Mouse (Mus musculus) testis, postnatal 14 days (tissue): Measurements from ENCODE around the gene Kcnj6.
"Not testable (repeated sequence)": the region's sequence is repeated elsewhere in the genome, so short reads cannot be mapped to it uniquely, and the experiment has no call there.

Experiments
- DNase-seq: peaks from one replicate; pipeline ENCODE4 v3.0.0; 2021; ENCODE audit warnings: low spot score

The Kcnj6 gene

DNA sequence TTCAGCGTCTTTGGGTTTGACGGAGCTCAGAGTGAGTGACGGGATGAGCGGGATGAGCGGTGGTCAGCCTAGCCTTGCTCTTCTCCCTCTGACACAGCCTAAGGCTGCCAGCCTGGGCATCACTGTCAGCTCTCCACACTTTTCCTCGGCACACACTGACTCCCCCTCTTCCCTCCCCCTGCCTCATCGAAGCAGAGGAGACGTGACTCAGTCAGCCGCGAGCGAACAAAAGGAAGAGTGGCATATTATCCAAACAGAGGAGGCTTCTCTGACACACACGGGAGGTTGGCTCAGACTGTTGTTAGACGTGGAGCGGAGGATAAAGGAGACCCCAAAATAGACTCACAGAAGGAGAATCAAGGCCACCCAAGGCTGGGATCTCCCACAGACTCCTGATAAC, 147.1 kb downstream of the Kcnj6 start:
- DNase-seq = no peak

DNA sequence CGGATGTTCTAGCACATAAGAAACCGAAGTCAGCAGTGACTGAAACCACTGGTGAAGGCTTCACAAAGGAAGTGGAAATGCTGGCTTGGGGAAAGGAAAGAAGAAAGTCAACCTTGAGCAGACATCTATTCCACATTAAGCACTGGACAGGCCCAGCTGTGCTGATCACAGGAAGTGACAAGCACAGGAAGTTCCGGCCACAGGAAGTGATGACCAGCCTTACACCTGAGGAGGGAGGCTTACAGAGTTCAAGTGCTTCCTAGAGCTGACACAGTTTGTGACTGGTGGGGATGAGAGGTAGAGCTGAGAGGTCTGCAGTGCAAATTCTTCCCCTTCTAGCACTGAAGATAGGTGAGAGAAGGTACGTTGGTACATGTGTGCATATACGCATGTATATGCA, 151.5 kb downstream of the Kcnj6 start:
- no peak for DNase-seq

DNA sequence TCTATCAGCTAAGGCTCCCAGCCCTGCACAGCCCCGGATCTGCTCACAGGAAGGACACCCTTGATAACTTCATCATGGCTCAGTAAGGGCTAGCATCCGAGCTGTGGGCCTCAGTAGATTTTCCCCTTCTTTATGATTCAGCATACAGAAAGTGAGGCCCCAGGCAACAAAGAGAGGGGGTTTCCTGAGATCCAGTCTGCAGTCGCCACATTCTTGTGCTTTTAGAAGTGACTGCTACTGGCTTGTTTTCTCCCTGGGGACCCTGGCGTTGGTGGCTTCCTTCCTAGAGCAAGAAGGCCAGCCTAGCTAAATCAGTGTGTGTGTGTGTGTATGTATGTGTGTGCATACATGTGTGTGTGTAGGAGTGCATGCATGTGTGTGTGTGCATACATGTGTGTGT, 152.7 kb downstream of the Kcnj6 start:
- no peak for DNase-seq

DNA sequence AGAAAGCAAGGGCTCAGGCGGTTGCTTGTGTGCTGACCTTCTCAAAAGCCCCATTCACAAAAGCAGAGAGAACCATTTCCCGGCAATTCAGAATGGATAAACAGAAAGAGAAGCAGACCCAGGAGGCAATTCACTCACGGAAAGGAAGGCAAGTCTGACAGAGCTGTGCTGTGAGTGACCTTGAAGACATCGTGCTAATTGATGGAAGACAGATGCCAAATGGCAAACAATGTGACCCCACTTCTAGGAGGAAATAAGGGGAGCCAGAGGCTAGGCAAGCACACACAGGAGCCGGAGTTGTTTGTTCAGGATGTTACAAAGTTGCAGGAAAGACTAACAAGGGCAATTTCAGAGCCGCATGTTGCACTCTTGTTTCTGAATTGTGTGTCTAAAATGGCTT, 158.1 kb downstream of the Kcnj6 start:
- DNase-seq = peak; percentile 13

DNA sequence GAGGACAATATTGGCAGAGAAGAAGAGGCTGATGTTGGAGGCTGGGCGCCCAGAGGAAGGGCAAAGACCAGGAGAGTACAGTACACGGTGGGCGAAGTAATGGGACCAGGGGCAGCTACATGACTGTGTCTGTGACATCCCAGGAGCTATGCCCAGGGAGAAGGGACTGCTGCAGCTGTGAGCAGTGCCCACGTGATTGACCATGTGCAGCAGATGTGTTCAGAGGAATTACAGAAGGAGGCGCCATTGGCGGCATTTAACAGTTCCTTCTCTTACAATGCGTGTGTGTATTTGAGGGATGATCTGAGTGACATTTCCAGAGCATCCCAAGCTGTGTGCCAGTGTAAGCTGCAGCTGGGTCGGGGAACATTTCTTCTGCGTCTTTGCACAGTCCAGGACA, 159.6 kb downstream of the Kcnj6 start:
- DNase-seq = no peak

DNA sequence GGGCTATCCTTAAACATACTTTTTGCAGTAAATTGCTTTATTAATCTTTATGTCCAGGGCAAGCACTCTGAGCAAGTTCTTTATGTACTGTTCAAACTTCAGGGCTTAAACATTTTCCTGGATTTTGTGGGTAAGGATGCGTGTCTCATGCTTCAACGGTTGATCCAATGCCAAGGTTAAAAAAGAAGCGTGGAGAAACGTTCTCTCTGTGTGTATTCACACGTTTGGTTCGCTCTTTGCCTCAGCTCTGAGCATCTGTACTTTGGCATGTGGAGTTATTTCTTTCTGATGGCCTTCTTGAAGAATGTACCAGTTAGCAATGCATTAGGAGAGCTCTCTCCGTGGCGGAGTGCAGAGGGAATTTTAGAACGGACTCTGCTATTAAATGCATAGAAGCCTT, 163.0 kb downstream of the Kcnj6 start:
- DNase-seq = no peak

DNA sequence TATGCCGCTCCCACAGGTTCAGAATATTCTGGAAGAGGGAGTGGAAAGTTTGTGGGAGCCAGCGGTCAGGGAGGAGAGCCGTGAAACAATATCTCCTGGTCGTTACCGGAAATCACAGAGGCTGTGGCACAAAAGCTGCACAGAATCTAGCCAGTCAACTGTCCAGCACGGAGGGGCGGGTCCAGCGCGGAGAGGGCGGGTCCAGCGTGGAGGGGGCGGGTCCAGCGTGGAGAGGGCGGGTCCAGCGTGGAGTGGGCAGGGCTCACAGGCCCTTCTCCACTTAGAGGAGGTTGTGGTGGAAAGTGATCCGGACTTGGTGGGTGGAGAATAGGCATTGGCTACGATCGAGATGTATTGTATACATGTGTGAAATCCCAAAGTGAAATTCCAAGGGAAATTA, 169.3 kb downstream of the Kcnj6 start:
- no peak for DNase-seq

DNA sequence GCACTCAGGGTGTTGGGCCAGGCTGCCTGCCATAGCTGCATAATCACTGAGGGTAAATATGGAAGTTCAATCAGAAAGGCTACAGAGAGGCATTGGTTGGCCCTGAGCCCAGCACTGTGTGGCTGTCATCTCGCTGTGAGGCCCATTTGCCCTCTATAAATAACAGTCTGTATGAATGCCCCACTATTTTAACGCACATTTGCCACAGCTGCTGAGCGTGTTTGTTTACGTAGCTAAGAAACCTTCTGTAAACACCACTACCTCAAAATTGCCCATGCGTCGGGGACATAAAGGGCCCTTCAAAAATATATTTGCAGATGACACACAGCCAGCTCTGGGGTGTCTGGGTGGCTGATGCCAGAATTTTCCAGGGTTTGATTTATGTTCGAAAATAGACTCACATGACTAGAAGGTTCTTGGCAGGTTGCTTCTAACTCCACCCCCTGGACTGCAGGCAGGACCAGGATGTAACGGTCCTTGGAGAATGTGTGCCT, 170.4 kb downstream of the Kcnj6 start:
- no peak for DNase-seq

DNA sequence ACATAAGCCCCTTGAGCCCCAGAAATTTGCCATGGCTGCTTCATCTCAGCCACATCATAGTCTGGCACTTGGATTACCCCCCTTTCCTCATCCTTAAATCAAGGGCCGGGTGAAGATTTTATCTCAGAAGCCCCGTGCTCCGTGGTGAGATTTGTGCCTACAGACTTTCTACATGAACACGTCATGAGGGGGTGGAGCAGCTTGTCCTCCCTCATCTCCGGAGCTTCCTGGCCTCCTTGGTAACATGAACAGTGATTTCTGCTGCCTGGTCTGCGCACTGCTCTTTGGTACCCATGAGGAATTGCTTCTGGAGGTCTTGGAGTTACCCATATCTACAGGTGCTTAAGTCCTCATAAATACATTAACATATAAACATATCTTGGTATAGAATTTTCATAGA, 172.2 kb downstream of the Kcnj6 start:
- DNase-seq = no peak

DNA sequence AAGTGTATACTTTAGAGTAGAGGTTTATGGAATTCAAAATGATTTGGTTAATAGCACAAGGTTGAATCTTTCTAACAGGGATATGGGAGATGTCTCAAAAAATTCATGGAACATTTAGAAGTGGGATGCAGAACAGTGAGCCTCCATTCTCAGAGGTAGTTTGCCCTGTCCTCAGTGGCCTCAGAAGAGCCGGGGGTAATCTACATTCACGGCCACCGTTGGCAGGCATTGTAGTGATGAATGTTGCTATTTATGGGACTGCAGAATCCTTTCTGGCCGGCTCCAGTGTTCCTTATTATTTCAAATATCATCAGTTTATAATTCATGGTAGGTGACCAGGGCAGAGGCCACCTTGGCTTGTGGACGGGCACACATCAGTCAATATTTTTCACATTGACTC, 174.9 kb downstream of the Kcnj6 start:
- no peak for DNase-seq

DNA sequence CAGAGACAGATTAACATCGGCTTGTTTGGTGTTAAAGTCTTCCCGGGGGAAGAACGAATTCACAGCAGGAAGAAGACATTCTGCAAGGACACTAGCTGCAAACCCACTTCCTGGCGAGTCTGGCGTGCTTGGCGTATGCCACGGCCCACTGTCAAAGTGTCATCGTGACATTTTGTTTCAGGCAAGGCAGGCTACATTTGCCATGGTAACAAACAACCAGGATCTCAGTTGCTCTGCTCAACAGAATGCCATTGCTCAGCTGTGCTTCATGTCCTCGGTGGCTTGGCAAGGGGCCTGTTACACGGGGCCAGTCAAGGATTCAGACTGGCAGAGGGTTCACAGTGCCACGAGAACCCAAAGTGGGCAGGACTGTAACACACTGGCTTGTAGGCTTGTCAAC, 175.9 kb downstream of the Kcnj6 start:
- no peak for DNase-seq

DNA sequence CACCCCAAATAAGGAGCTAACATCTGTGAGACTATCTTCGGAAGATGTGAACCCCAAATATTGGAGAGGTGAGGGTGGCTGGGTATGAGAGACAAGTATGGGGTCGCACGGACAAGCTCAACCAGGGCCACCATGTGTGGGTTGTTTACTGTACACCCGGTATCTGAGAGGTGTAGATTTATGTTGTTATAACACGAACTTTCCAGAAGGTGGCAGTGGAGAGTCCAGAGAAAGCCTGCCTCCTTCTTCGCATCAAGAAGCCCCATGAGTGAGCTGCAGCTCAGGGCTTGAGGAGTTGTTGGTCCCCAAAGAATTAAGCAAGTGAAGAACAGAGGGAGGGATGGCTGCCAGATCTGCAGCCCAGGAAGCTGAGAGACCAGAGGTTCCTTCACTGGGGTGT, 181.1 kb downstream of the Kcnj6 start:
- no peak for DNase-seq

DNA sequence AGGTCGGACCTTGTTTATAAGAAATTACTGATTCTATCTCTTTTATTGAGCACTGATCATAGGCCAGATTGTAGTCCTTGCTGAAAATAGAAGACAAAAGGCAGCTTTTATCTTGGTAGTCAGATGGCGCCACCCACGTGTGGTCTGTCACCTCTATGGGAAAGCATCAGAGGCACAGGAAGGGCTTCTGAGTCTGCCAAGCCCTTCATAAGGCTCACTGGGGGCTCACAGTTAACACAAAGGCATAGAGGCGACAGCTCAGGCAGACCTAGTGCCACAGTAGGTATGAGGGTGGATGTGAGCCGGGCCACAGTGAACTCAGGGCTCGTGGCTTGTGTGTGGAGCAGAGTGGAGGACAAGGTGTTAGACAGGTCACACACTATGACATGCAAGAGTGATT, 181.6 kb downstream of the Kcnj6 start:
- no peak for DNase-seq

DNA sequence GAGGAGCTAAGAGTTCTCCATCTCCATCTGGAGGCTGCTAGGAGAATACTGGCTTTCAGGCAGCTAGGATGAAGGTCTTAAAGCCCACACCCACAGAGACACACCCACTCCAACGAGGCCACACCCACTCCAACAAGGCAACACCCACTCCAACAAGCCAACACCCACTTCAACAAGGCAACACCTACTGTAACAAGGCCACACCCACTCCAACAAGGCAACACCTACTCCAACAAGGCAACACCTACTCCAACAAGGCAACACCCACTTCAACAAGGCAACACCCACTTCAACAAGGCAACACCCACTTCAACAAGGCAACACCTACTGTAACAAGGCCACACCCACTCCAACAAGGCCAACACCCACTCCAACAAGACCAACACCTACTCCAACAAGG, 188.2 kb downstream of the Kcnj6 start:
- not testable (repeated sequence) for DNase-seq

DNA sequence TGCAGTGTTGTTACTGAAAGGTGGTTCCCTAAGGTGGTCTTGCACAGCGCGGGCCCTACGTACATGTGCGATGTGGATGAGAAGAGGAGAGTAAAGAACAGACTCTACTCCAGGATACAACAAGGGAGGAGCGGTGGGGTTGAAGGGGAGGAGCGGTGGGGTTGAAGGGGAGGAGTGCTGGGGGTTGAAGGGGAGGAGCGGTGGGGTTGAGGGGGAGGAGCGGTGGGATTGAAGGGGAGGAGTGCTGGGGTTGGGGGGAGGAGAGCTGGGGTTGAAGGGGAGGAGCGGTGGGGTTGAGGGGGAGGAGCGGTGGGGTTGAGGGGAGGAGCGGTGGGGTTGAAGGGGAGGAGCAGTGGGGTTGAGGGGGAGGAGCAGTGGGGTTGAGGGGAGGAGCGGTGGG, 199.3 kb downstream of the Kcnj6 start:
- DNase-seq = no peak

DNA sequence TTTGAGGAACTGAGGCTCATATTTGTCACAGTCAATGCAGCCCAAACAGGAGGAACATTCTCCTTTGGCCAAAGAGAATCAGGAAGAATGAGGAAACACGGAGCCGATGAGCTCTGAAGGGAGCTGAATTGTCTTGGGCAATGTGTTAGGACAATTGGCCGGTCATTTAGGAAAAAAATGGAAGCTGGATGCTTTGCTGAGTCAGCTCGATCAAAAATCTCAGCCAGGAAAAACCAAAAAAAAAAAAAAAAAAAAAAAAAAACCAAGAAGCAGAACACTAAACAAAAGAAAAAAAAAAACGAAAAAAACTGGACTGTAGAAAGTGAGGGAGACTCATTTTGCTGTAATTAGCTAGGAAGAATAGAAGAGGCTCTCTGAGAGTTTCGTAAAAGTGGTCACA, 200.1 kb downstream of the Kcnj6 start:
- no peak for DNase-seq

DNA sequence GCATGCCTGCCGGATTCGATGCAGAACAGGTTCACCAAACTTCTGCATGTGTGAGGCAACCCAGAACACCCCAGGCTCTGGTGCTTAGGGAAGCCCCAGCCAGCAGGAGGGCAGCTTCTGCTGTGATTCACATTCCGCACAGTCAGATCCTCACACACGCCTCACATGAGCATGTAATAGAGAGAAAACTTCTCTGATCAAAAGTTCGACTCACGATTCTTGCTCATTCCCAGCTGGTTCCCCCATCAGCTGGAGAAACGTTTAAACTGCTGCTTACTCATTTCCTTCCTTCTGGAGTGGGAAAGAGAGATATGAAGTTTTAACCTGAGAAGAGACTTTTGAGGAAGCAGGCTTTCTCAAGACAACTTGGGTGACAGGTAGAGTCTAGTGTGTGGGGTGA, 204.5 kb downstream of the Kcnj6 start:
- DNase-seq = no peak

DNA sequence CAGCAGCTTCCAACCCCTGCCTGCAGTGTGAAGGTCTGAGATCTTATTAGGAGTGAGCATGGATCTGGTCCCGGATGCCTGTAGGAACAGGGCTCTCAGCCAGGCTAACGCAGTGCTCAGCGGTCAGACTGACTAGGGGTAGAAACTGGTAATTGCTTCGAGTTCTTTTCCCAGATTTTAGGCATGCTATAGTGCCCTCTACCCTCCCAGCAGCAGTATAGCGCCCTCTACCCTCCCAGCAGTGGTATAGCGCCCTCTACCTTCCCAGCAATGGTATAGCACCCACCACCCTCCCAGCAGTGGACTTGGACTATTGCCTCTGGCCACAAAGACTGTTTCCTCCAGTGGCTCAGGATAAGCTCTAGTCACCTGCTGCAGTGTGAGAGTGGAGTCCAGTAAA, 207.5 kb downstream of the Kcnj6 start:
- DNase-seq = peak; percentile 49

DNA sequence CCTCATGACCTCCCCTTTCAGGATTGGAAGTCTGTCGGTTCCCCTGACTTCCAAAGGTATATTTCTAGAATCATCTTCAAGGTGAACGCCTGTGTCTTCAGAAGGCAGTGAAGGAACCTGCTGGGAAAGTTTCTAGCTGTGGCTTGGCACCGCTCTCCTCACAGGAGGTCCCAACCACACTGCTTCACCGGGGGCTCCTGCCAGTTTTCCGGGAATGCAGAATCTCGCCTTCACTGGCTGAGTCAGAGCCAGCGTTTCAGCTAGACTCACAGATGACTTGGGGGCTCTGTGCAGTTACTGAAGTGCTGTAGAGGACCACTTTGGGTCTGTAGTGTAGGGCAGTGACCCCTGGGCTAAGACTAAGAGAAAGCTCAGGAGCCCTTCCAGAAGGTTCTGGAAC, 208.8 kb downstream of the Kcnj6 start:
- no peak for DNase-seq

DNA sequence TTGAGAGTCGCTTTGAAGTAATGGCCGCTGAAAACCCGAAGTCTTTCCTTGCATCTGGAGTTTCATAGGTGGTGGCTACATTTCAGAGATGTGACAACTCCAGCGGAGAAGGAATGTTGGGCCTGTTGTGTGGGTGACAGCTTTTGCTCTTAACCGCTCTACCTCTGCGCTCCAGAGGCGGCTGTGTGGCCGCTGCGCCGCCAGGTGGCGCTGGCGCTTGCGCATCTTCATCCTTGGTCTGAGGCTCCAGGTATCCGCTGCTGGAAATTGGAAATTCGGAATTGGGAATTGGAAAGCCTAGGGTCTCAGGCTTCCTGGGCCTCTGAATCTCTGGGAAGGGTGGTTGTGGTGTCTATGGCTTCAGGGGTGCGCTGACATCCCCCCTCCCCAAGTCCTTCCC, 209.3 kb downstream of the Kcnj6 start:
- peak; percentile 59 for DNase-seq

DNA sequence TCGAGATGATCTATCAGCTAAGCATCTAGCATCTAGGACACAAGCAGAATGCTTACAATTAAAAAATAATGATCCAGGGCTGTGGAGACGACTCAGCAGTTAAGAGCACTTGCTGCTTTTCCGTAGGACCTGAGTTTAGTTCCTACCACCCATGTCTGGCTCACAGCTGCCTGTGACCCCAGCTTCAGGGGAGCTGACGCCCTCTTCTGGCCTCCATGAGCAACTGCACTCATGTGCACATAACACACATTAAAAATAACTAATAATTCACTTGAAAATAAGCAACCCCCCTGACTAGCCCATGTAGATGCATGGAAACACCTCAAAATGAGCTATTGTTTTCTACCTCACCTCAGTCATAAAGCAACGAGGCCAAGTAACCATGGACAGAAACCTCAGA, 211.6 kb downstream of the Kcnj6 start:
- no peak for DNase-seq

DNA sequence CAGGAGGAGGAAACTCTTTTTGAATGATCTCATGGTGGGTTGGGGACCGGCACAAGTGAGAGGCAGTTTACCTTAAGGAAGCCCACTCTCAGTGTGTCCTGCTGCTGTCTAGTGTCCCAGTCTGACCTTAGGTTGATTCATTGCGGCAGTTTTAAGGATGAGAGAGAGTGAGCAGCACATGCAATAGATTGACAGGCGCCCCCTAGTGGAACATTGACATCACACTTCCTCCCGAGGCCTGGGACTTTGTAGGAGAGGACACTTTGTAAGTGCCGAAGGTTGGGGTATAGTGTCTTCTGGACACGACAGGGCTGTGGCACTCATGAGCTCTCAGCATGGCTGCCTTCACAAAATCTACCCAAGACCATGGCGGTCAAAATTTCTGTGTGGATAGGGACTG, 213.8 kb downstream of the Kcnj6 start:
- DNase-seq = peak; percentile 27

DNA sequence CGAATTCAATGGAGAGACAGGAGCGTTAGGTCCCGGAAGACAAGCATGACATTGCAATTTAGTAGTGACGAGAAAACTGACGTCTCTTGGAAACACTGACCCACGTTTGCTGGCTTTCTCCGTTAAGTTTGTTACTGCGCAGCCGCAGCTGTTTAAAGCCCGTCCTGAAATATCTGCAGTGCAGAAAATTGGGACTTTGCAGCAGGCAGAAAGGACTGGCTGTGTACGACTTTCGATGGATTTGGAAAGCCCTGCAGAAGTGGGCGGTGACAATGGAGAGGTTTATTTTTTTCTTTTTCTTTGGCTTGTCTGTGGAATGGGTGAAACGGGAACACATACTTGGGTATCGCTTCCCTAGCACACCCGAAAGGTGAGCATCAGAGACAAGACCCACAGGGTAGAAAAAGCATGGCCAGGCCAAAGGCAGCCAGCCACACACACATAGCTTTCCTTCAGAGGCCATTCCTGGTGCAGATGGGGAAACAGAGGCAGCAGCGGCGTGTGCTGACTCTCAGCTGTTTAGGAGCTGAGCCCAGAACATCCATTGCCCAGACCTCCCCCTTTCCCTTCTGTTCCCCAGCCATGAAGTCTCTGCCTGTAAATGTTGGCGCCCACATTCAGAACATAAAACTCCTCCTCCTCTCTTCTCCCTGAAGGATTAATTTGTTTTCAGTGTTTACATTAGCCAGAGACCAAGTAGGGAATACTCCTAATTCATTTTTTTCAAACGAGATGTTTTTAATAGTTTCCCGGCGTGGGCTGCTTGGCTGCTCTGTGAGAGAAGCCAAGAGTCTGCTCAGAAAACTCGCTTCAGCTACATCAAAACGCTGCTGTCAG, 215.2 kb downstream of the Kcnj6 start:
- DNase-seq = no peak

DNA sequence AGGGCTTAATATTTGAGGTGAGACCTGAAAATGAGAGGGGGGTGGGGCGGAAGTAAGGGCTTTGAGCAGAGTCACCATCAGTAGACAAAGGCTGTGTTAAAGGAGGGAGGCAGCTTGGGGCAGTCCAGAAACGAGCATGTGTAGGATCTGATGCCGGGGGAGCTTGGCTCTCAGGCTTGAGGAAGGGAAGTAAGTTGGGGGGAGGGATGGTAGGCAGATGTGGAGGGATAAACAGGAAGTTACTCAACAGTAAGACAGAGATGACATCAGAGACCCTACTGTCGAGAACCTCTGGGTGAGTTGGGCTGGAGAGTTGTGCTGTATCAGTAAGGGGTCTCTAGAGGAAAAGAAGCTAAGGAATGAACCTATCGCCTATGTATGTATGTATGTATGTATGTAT, 223.6 kb downstream of the Kcnj6 start:
- DNase-seq = no peak
